Mouse (Mus musculus): Measurements from ENCODE around the gene Crybg3.

Crybg3 gene

DNA sequence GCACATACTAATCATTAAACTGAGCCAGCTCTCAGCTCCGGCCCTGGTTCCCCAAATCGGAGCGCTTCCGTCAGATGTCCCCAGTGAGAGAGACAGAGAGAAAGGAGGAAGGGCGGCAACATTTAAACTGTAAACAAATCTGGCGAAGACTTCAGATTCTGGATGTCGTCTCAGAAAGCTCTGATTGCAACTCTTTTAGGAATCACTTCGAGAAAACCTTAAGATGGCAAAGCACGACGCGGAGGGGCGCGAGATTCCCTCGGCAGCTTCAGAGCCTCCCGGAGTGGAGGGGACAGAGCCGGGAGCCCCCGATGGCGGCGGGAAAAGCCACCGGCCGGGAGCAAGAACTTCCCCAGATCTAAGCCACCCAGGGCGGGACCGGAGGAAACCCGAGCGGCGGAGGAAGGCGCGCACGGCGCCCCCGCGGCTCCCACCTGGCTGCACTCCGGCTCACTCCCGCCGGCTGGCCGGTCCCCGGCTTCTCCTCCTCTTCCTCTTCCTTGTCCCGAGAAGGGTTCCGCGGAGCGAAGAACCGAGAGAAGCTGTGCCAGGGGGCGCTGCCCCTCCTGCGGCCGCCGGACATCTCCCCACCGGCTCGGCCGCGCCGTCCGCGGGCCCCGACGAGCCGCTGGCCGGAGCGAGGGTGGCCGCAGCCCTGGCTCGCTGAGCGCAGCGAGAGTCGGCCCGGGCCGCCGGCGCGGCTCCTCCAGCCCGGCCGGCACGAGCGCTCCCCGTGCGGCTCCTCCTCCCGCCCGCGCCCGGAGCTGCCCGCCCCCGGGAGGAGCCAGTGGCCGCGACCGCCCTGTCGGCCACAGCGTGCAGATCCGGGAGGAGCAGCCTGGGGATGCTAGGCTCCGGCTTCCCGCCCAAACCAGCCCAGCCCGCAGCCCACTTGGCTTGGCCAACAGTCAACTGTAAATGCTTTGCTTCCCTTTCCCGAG, at the start of gene Crybg3:
Gene Crybg3 (minus strand): TSS at position 669 of the 941 bp plus-strand sequence.
- DNase-seq: peak; percentile 84

DNA sequence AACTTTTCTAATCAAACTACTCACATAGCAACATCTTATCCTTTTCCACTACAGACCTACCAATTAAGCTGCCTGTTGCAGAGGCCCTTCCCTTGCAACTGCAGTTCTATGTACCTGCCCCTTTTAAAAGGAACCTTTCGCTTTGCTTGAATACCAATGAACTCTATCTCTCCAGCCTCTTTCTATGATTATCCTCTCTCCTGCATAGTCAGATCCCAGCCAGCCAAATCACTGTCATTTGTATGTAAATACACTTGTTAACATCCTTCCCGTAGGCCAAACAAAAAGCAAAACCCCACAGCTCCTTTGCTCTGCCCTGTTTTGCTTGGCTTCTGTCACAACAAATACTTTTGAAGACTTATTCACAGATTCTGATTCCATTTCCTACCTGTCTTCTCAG, 43.0 kb upstream of the Crybg3 start:
- no peak for DNase-seq

DNA sequence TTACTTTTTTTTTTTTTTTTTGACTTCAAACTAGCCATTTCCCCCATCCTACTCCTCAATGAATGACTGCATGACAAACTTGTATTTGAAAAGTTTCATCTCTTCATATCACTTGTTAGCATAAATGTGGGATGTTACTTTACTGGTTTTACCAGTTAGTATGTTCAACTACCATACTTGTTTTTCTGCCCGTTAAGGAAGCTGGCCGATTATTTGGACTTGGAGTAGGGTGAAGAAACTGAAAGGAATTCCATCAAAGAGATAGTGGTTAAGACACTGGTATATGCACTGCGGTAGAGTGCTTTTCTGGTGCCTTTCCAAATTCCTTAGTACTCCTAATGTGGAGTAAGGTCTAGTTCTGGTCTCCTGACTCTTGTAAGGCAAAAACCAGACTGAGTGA, 39.2 kb upstream of the Crybg3 start:
- DNase-seq: no peak

DNA sequence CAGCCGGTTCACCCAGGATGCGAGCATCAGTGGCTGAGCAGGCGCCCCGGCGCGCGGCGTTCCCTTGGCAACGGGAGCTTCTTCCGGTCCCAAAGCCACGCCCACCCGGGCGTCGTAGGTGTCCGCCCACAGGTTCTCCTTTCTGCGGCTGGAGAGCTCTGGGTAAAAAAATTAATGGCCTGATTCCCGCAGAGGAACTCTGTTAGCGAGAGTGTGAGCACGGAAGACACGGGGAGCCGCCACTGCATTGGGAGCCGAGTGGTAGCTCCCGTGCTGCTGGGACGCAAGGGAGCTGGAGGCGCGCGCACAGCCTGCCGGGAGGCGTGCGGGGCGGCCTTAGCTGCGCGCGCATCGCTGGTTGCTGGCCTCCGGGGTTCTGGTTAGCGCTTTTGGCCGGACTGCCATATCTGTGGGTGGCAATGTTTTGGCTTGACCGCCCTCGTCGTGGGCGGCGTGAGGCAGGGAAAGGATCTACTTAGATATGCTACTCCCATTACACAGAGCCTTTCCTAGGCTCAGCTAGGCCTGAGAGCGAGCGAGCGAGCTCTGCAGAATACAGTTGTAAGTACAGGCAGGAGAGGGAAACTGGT, 38.4 kb upstream of the Crybg3 start, which contains the start of gene Arl6:
Gene Arl6 (minus strand): TSS at position 290 of the 590 bp plus-strand sequence.
- peak; percentile 96 for DNase-seq

DNA sequence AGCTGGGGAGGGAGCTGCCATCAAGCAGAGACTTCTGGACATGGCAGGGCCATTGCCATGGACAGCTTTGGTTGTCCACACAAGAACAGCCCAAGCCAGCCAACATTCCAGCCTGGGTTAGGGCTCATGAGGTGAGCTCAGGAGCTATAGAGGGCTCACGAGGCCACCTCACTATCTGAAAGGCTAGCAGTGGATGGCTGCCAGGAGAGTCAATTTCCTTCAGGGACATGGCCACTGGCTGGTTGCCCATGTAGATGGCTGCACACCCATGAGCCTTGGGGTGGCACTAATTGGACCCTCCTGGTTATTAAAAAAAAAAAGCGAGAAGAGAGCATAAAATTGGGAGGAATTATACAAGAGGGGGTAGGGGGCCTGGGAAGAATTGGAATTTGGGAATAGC, 33.8 kb upstream of the Crybg3 start:
- DNase-seq: no peak

DNA sequence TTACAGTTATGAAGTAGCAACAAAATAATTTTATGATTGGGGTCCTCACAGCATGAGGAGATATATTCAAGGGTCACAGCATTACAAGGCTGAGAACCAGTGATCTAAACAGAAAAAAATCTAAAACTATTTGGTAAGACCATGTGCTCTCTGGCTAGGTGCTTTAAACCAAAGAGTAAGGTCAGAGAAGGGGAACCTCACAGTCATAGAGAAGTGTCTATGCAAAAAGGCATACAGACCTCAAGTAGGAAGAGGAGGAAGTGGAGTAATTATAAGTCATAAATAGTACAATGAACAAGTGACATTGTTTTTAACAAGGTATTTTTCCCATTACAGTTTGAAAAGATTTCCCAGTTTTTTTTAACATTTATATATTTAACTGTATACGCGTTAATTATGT, 20.8 kb upstream of the Crybg3 start:
- no peak for DNase-seq

DNA sequence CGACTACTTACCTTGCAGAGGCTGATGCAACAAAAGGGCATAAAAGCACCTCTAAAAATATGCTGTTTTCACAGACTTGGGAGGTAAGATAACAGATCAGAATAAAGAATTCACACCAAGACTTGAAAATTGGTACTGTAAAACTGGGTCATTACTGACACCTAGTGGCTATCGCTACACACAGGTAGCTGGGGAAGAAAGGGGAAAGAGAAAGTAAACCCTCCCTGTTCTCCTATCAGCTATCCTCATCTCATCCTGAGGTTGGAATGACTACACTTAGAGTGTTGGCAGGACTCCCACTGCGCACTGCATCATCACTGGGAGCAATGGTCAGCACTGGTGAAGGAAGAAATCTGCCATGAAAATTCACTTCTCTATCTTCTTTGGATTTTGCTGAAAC, 16.4 kb upstream of the Crybg3 start:
- peak; percentile 65 for DNase-seq

DNA sequence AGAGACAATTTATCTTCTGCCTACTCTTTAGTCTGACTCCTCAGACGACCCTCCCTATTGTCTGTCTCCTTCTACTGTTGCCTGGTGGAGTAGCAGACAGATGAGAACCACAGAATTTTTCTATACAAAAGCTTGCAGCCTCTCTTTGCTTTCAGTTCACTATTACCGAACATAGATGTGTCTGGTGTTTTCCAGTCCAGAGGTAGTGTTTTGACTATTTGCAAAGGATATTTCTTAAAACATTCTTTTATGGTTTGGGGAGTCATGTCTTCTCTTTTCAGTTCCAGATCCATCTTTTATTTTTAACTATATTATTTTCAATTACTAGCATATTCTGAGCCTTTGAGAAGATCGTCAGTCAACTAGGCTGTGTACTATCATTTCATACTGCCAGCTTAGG, 14.9 kb upstream of the Crybg3 start:
- no peak for DNase-seq

DNA sequence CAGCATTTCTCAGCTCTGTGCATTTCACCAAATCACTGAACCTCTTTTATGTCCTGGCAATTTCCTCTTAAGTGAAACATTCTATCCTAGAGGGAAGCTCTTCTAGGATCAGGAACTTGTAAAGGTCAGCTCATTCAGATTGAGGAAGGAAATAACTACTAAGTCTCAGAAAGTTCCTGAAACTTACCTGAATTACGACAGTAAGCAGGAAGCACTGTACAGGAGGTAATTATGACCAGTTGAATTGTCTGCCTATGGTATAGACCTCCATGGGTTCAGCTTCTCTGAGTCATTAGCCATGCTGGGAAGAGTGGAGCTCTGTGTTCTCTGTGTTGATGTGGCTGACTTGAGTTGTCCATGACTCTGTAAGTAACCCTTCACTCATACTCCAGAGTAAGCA, 10.0 kb upstream of the Crybg3 start:
- DNase-seq: no peak

DNA sequence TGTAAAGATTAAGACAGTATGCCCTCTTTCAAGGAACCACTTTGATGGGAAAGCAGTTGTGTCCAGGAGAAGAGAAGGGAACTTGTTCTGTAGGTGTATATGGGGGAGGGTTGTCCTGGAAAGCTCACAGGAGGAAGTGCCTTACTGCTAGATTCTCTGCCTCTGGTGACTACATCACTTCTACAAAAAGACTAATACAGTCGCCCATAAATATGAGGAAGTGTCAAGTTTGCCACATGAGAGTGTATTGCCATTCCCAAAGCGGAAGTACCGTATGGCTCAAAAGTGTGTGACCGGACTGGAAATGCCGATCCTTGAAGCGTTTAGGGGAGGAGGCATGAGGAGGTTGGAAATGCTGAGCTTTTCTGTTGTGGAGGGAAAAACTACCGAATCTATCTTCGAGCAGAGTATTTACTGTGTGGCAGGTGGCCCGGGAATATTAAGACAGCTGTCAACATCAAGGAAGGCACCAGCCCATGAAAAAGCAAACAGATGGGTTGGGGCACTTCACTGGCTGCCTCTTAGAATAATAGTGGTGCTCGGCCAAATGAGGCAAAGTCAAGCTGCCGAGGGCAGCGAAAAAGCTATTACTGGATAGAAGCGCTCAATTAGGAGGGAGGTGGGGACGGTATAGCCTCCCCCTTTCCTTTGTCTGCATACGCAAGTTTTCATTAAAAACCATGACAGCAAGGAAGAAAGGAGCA, 3.5 kb upstream of the Crybg3 start:
- DNase-seq: peak; percentile 78

DNA sequence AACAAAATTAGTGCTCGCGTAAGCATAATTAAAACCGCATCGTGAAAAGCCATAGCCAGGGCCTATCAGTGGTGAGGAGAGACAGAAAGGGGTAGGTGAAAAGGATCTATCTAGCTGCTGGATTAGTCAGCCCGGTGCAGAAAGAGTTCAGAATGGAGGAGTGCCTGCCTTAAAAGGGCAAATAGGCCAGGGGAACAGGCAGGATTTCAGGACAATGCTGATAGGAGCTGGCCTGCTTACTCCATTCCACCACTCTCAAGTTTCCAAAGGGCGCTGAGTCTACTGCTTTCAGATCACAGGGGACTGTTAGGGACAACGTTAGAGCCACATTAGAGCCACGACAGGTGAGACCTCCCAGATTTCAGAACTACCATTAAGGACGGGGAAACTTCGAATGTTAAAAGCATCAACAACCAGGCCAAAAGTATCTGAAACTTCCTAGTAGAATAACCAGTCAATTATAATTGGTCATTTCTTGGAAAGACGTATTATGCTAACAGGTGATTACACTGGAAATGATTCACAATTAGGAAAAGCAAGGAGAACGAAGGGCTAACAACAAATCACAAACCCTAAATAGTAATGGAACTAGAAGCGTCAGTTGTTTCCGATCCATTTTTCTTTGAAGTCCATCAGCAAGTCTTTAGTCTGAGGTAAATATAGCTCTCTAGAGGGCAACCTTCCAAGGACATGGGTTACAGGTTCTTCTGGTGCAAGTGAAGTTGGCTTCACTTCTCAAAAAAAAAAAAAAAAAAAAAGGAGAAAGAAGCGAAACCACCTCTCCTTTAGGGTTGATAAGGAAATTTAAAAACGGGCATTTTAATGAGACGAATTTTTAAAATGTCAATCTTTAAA, 1.1 kb downstream of the Crybg3 start:
- peak; percentile 54 for DNase-seq

DNA sequence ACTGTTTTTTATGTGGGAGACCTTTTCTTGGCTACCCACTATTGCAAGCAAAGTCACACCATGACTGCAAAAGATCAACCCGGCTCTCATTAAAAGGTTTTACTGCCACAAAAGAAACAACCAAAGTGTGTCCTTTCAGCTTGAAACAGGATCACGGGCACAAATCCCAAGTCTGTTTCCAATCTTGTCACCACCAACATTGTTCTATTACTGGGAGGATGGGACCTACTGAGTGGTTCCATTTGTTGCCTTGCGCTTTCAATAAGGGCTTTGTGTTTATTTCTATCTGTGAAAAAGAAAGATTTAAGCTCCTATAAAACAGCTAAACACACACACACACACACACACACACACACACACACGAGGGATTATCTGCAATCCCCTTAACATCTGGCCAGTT, 1.8 kb downstream of the Crybg3 start:
- no peak for DNase-seq

DNA sequence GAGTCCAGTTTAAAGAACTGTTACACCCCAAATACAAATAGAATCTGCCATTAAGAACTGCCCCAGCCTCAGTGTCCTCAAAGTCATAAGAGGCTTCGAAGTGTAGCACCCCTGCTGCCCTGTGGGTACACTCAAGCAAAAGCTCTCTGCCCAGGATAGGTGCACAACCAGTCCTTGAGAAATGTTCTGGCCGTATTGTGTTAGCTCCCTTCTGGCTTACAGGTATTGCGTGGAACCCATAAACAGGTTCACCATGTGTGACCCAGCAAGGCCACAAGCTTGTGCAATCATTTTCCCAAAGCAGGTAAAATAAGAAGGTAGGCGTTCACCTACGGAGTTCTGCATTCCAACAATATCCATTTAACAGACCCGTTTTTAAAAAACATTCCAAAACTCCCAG, 3.5 kb downstream of the Crybg3 start:
- DNase-seq: no peak

DNA sequence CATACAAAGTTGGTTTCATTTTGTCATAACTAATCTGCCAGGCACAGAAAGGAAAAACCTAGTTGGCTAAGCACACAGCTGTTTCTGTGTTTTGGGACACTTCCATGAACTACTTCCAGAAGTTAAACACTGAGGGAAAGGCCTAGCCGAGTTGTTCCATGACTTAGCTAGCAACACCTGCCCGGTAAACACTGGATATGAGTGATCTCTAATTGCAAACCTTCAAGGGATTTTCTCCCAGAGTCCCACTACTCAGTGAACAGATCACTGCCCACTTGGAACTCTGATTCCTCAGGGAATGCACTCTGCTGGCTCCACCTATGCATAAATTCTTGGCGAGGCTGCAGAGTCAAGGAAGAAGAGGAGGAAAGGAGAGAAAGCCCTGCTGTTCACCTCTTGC, 6.1 kb downstream of the Crybg3 start:
- DNase-seq: no peak

DNA sequence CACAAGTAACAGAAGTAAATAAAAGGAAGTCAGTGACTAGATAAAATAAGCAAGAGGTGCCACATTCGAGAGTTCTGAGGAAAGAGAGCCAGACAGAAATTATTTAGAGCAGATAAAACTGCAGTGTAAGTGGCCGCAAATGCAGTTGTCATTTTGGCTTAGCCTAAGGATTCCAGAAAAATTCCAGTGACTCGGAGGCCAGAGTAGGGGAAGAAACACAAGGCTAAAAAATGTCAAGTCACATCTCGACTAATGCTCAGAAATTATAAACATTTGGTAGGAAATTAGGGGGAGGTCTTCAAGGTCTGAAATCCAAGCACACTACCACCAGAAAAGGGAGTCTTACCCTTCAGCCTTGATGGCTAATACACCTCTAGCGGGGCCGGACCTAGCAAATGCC, 10.0 kb downstream of the Crybg3 start:
- no peak for DNase-seq

DNA sequence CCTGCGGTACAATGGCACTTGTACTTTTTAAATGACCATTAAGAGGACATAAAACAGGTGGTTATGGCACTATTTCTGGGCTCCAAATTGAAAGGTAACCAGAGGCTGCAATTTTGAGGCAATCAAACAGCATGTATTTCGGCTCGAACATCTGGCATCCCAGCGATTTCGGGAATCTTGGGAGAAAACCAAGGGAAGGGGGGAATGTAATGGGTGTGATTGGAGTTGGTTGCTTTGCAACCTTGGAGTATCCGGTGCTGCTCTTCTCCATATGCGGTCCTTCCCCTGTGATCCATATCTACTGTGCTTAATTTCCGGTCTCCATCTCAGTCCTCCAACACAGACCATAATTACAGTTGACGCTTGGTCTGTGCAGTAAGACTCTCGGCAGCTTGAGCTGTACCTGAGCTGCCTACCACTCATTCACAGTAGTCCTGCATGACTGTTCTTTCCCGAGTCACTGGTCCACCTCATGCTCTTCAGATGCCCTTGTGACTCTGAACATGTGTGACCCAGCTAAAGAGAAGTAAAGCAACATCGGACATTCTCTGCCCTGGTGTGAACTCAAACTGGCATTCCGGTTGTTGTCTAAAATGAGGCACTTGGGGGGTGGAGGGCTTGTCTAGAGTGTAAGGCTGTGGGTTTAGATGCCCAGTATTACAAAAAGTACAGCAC, 12.3 kb downstream of the Crybg3 start:
- DNase-seq: no peak

DNA sequence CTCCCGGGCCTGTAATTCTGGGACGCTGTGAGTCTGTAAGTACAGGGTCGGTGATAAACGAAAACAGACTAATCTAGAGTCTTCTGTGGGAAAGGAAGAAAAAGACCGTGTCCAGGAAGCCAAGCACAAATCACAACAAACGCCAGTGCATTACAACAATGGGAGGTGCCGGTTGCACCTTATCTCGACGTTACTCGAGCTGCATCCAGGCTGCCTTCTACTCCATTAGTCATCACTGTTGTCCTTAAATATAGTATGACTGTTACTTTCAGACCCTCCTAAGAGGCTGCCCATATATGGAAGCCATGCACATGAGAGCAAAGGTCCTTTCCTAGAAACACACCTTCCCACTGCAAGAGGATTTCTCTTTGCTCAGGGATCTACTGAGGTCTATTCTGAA, 13.0 kb downstream of the Crybg3 start:
- no peak for DNase-seq

DNA sequence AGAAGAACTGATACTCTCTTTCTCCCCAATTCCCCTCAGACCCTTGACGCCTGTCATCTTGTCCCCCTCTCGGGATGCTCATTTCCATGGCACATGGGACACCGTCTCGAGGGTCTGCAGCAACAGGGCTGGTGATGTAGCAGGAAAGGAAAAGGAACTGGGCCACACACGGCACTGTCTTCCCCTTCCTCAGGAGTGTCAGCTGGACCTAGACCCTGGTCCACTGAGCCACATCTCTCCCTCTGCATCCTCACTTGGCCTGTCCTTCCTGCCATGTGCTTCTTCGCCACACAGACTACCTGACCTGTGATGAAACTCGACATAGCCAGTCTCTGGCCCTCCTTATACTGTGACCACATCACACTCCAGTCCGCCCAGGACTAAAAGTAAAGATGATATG, 13.9 kb downstream of the Crybg3 start:
- DNase-seq: no peak

DNA sequence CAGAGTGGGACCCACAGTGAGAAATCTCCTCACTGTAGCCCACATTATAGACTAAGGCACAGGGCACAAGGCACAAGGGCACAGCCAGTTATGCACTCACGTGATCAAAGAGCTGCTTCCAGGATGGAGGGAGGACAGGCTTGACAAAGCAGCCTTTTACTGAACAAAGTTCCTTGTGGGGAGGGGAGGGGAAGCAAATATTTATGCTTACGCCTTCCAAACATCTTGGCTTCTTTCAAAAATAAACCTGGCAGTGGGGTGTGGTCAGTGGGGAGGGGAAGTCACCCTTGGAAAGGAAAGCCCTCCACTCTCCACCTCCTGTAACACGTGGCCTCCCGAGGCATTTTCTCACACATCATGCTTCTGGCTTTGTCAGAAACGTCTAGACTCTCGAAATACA, 14.5 kb downstream of the Crybg3 start:
- no peak for DNase-seq

DNA sequence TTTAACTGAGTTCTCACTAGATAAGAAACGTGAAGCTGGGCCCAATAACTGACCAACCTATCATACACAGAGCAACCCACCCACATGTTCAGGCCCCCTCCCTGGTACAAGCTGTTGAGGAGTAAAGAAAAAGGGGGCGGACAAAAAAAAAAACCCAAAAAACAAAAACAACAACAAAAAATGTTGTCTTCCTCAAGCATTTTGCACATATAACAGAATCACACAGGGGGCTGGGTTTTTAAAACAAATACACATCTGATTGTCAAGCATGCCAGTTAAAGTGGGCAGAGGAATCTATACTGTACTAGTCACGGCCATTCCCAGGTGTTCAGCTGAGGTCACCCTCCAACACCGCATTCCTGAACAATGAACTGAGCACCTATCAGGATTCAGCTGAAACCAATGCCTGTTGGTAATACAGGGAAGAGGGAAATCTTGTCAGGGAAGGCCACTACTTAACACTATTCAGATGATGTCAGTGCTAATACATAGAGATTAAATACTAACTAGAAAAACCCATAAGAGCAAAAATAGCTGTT, 15.0 kb downstream of the Crybg3 start:
- DNase-seq: no peak

DNA sequence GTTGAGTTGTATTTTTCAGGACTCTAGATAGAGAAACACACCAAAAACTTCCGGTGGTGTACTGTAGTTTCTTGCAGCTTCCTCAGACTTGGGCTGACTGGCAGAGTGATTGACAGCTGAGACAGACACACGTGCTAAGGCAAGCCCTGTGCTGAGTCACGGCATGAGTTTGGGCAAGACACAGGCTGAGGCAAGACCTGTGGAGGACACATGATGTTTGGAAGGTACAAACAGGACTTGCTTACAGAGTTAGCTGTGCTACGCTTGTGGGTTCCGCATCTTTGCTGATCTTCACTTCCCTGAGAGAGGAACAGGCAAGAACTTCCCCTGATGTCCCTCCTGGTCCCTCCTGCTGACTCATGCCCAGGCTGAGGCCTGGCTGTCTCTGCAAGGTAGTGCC, 17.3 kb downstream of the Crybg3 start:
- DNase-seq: no peak

DNA sequence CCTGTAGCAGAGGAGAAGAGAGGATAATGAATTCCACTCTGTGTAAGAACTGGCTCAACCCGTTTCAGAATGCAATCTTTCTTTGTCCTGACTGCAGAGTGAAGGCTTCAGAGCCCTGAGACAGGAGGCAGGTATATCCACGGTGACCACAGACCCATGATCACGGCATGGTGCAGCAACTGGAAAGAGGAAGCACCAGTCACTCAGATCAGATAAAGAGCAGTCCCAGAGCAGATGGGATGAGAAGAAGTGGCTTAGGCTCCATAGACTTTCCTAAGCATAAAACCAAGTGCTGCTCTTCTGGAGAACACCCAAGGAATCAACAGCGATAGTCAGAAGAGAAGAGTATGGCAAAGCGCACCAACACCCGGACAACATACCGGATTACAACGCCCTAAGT, 21.5 kb downstream of the Crybg3 start:
- no peak for DNase-seq
